Mouse (Mus musculus): ENCODE data around the gene Cep112.

The Cep112 gene

GRCm38 (mm10) chr11:108489863-108490262 lies 64.9 kb downstream of the Cep112 start:
- no peak for DNase-seq (ENCODE audit: low read depth, low spot score)
- Histone ChIP-seq H3K36me3 (ENCODE audit: control insufficient read depth, insufficient read depth, low read length, poor library complexity, severe bottlenecking) (no peaks in the 10 kb centered on the region), H3K27me3 (ENCODE audit: control insufficient read depth, insufficient read depth, low read length, poor library complexity, severe bottlenecking) (no peaks in the 10 kb centered on the region)

- H3K36me3 ChIP-seq (ENCODE audit: control insufficient read depth, insufficient read depth, low read length, poor library complexity, severe bottlenecking): no peaks in the 10 kb centered on the region
- no peak for DNase-seq (ENCODE audit: low read depth, low spot score)
These were observed 83.2 kb downstream of the Cep112 start for GRCm38 (mm10) chr11:108508190-108508589.

GRCm38 (mm10) chr11:108527725-108528363 lies 102.9 kb downstream of the Cep112 start:
- DNase-seq (ENCODE audit: low read depth, low spot score): no peak
- H3K27me3 ChIP-seq (ENCODE audit: control insufficient read depth, insufficient read depth, low read length, poor library complexity, severe bottlenecking): no peaks in the 10 kb centered on the region
- H3K36me3 ChIP-seq (ENCODE audit: control insufficient read depth, insufficient read depth, low read length, poor library complexity, severe bottlenecking): no peaks in the 10 kb centered on the region

More at GRCm38 (mm10) chr11:108508190-108508589, 83.2 kb downstream of the Cep112 start:
- no peaks in the 10 kb centered on the region for H3K27me3 ChIP-seq (ENCODE audit: control insufficient read depth, insufficient read depth, low read length, poor library complexity, severe bottlenecking)

DNA sequence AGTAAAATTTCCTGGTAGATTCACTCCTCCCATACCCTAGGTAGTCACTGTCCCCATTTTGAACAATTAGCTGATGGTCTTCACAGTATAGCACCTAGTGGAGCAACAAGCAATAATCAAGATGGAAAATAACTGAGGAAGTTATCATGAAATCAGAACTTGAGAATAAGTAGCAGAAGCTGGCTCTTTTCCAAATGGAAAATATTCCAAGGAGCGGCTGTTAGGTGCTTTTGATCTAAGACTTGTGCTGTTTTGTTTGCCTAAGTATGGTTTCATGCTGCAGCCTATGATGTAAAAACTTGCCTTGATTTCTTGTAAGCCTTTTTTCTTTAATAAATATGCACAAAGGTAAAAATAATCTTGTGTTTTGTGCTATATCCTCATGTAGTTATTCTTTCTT lies 107.9 kb downstream of the Cep112 start:
- Histone ChIP-seq H3K36me3 (ENCODE audit: control insufficient read depth, insufficient read depth, low read length, poor library complexity, severe bottlenecking) (no peaks in the 10 kb centered on the region), H3K27me3 (ENCODE audit: control insufficient read depth, insufficient read depth, low read length, poor library complexity, severe bottlenecking) (no peaks in the 10 kb centered on the region)
- DNase-seq (ENCODE audit: low read depth, low spot score): no peak

GRCm38 (mm10) chr11:108534014-108534413 lies 109.0 kb downstream of the Cep112 start:
- DNase-seq (ENCODE audit: low read depth, low spot score): no peak
- no peaks in the 10 kb centered on the region for H3K36me3 ChIP-seq (ENCODE audit: control insufficient read depth, insufficient read depth, low read length, poor library complexity, severe bottlenecking)
- H3K27me3 ChIP-seq (ENCODE audit: control insufficient read depth, insufficient read depth, low read length, poor library complexity, severe bottlenecking): no peaks in the 10 kb centered on the region

DNA sequence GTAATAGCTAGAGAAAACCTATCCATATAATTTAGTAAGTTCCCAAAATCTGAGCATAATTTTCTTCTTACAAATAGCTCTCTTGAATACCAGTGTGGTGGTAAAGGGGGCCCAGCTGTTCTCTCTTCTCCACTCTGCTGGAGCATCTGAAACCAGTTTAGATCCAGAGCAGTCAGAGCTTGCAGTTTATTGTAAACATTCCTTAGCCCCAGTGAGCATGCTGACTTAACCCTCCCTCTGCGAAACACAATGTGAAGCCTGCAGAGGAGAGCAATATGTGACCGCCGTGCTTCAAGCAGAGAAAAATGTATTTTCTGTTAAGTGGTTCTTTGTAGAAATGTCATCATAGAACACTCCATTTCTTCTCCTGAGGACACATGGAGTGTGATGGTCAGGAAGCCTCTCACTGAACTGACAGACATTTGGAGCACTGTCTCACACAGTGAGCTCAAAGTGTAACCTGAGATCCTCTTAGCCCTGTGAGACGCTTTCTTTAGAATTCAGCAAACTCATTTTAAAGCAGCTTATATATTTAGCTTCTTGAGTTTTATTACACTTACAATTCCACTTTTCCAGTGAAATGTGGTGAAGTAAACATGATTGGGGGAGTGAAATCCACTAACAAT lies 128.1 kb downstream of the Cep112 start:
- no peaks in the 10 kb centered on the region for H3K36me3 ChIP-seq (ENCODE audit: control insufficient read depth, insufficient read depth, low read length, poor library complexity, severe bottlenecking)
- no peak for DNase-seq (ENCODE audit: low read depth, low spot score)

GRCm38 (mm10) chr11:108553881-108554280 lies 128.9 kb downstream of the Cep112 start:
- no peaks in the 10 kb centered on the region for H3K27me3 ChIP-seq (ENCODE audit: control insufficient read depth, insufficient read depth, low read length, poor library complexity, severe bottlenecking)
- no peak for DNase-seq (ENCODE audit: low read depth, low spot score)

More for the DNA sequence above, 128.1 kb downstream of the Cep112 start:
- H3K27me3 ChIP-seq (ENCODE audit: control insufficient read depth, insufficient read depth, low read length, poor library complexity, severe bottlenecking): no peaks in the 10 kb centered on the region

GRCm38 (mm10) chr11:108558544-108558943 lies 133.6 kb downstream of the Cep112 start:
- no peaks in the 10 kb centered on the region for H3K36me3 ChIP-seq (ENCODE audit: control insufficient read depth, insufficient read depth, low read length, poor library complexity, severe bottlenecking)
- no peak for DNase-seq (ENCODE audit: low read depth, low spot score)
- no peaks in the 10 kb centered on the region for H3K27me3 ChIP-seq (ENCODE audit: control insufficient read depth, insufficient read depth, low read length, poor library complexity, severe bottlenecking)

More at GRCm38 (mm10) chr11:108553881-108554280, 128.9 kb downstream of the Cep112 start:
- H3K36me3 ChIP-seq (ENCODE audit: control insufficient read depth, insufficient read depth, low read length, poor library complexity, severe bottlenecking): no peaks in the 10 kb centered on the region

GRCm38 (mm10) chr11:108559506-108559905 lies 134.5 kb downstream of the Cep112 start:
- Histone ChIP-seq H3K36me3 (ENCODE audit: control insufficient read depth, insufficient read depth, low read length, poor library complexity, severe bottlenecking) (no peaks in the 10 kb centered on the region), H3K27me3 (ENCODE audit: control insufficient read depth, insufficient read depth, low read length, poor library complexity, severe bottlenecking) (no peaks in the 10 kb centered on the region)
- DNase-seq (ENCODE audit: low read depth, low spot score): no peak

- Histone ChIP-seq H3K27me3 (ENCODE audit: control insufficient read depth, insufficient read depth, low read length, poor library complexity, severe bottlenecking) (no peaks in the 10 kb centered on the region), H3K36me3 (ENCODE audit: control insufficient read depth, insufficient read depth, low read length, poor library complexity, severe bottlenecking) (no peaks in the 10 kb centered on the region)
- no peak for DNase-seq (ENCODE audit: low read depth, low spot score)
These were observed 137.1 kb downstream of the Cep112 start for GRCm38 (mm10) chr11:108562076-108562475.

GRCm38 (mm10) chr11:108586551-108587184 lies 161.7 kb downstream of the Cep112 start:
- Histone ChIP-seq H3K36me3 (ENCODE audit: control insufficient read depth, insufficient read depth, low read length, poor library complexity, severe bottlenecking) (no peaks in the 10 kb centered on the region), H3K27me3 (ENCODE audit: control insufficient read depth, insufficient read depth, low read length, poor library complexity, severe bottlenecking) (no peaks in the 10 kb centered on the region)
- DNase-seq (ENCODE audit: low read depth, low spot score): no peak

DNA sequence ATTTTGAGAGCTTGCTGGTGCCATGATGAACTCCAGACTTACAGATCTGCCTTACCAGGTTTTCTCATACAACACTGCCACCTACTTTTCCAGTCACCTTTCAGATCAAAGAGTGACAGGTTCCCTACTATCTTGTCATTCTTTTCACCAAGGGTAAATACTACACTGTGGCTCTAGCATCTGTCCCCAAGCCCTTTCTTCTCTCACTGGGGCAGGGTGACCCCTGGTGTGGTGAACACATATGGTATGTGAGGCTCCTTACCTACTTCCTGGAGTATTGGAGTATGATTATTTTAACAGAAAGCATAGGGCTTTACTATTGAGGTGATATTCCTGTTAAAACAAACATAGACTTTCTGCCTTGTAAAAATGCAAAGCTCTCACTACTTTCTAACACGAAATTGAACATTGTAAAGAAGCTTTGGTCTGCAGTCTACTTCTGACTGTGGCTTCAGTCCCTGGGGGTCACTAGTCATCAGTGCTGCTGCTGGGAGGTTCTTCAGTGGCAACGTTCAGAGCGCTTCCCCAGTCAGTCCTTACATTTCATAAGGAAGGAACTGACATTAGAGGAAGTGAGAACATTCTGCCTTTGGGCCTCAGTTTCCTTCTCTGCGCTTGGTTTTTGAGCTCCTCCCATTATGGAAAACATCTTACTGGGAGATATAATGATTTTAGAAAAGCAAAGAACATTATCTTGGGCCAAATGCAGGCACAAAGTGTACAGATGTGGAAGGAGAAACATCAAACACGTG lies 168.4 kb downstream of the Cep112 start:
- Histone ChIP-seq H3K27me3 (ENCODE audit: control insufficient read depth, insufficient read depth, low read length, poor library complexity, severe bottlenecking) (no peaks in the 10 kb centered on the region), H3K36me3 (ENCODE audit: control insufficient read depth, insufficient read depth, low read length, poor library complexity, severe bottlenecking) (no peaks in the 10 kb centered on the region)
- no peak for DNase-seq (ENCODE audit: low read depth, low spot score)

- no peak for DNase-seq (ENCODE audit: low read depth, low spot score)
- Histone ChIP-seq H3K27me3 (ENCODE audit: control insufficient read depth, insufficient read depth, low read length, poor library complexity, severe bottlenecking) (no peaks in the 10 kb centered on the region), H3K36me3 (ENCODE audit: control insufficient read depth, insufficient read depth, low read length, poor library complexity, severe bottlenecking) (no peaks in the 10 kb centered on the region)
These were observed 169.1 kb downstream of the Cep112 start for GRCm38 (mm10) chr11:108593959-108594579.

DNA sequence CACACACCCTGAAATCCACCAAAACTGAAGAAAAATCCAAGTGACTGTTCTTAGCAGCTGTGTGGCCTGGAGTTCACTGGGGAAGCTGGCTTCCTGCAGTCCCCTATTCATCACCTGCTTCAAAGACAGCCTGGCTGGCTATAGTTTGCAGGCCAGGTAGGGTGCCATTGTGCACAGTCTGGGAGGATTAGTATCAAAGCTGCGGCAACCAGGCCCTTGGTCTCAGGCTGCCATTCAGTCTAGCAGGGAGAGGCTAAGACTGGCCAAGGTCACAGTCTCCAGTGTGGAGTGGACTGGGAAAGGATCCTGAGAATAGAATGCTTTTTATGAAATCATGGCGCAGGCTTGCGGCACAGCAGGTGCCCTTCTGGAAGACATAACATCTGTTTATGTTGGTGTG lies 180.3 kb downstream of the Cep112 start:
- Histone ChIP-seq H3K27me3 (ENCODE audit: control insufficient read depth, insufficient read depth, low read length, poor library complexity, severe bottlenecking) (no peaks in the 10 kb centered on the region), H3K36me3 (ENCODE audit: control insufficient read depth, insufficient read depth, low read length, poor library complexity, severe bottlenecking) (no peaks in the 10 kb centered on the region)
- no peak for DNase-seq (ENCODE audit: low read depth, low spot score)

Measured in splenic B cell, adult 2 months (primary cell).